Mouse (Mus musculus): ENCODE data around the gene Cyp2b10. TPM values are rescaled to one million over a fixed set of nuclear protein-coding genes. Genes with fewer than 3 reads are reported as not detected.

The Cyp2b10 gene
- polyA plus RNA-seq, 1 experiment from 2014 or later, result not detected

- H3K4me2 ChIP-seq, result no peak overlapping the region
- H3K4me1 ChIP-seq, result no peaks in the 10 kb centered on the region
- no peaks in the 10 kb centered on the region for H3K36me3 ChIP-seq
- no peak overlapping the region for H3K9ac ChIP-seq
- ATAC-seq (ENCODE audit: insufficient number of reproducible peaks, low FRiP score, low TSS enrichment, low read depth), result no peak
- no peaks in the 10 kb centered on the region for H3K27me3 ChIP-seq
- WGBS, result 87% methylated on average over 1 of the region's 1 CpGs
- H3K9me3 ChIP-seq, result no peaks in the 10 kb centered on the region
- H3K27ac ChIP-seq, result no peak overlapping the region
- no peak overlapping the region for H3K4me3 ChIP-seq
Measured at GRCm38 (mm10) chr7:25919467-25919866, 22.0 kb downstream of the Cyp2b10 start.

GRCm38 (mm10) chr7:25945274-25945673, 47.9 kb downstream of the Cyp2b10 start:
- Histone ChIP-seq H3K9me3 (no peaks in the 10 kb centered on the region; the same call in 1 of the 2 replicates), H3K27ac (no peak overlapping the region), H3K4me2 (no peak overlapping the region), H3K9ac (no peak overlapping the region), H3K4me3 (no peak overlapping the region), H3K4me1 (no peaks in the 10 kb centered on the region), H3K36me3 (no peaks in the 10 kb centered on the region), H3K27me3 (no peaks in the 10 kb centered on the region)
- no peak for ATAC-seq (ENCODE audit: insufficient number of reproducible peaks, low FRiP score, low TSS enrichment, low read depth)
- 69% methylated on average over 1 of the region's 1 CpGs for WGBS

Other genes with a start within 250 kb of the Cyp2b10 start
- gene Bckdha, start 238.6 kb upstream of the Cyp2b10 start, polyA plus RNA-seq (2015; fragmentation: Nextera tagmentation; extraction: Ambion mirVana), result 59.1 and 62.5 TPM in 2 replicates
- 64.7 and 69.8 TPM in 2 replicates for gene Exosc5, start 238.5 kb upstream of the Cyp2b10 start, polyA plus RNA-seq (2015; fragmentation: Nextera tagmentation; extraction: Ambion mirVana)
- 3.0 TPM in 2 replicates for gene Tmem91, start 222.5 kb upstream of the Cyp2b10 start, polyA plus RNA-seq (2015; fragmentation: Nextera tagmentation; extraction: Ambion mirVana)
- gene B9d2, start 216.8 kb upstream of the Cyp2b10 start, polyA plus RNA-seq (2015; fragmentation: Nextera tagmentation; extraction: Ambion mirVana), result 24.9 and 29.1 TPM in 2 replicates
- gene Tgfb1, start 210.6 kb upstream of the Cyp2b10 start, polyA plus RNA-seq (2015; fragmentation: Nextera tagmentation; extraction: Ambion mirVana), result 2.8 and 3.8 TPM in 2 replicates
- gene Ccdc97, start 178.5 kb upstream of the Cyp2b10 start, polyA plus RNA-seq (2015; fragmentation: Nextera tagmentation; extraction: Ambion mirVana), result 23.1 and 23.4 TPM in 2 replicates
- gene Hnrnpul1, start 142.9 kb upstream of the Cyp2b10 start, polyA plus RNA-seq (2015; fragmentation: Nextera tagmentation; extraction: Ambion mirVana), result 46.3 and 53.7 TPM in 2 replicates
- gene Axl, start 108.9 kb upstream of the Cyp2b10 start, polyA plus RNA-seq (2015; fragmentation: Nextera tagmentation; extraction: Ambion mirVana), result 131 and 133 TPM in 2 replicates
- gene Cyp2s1, start 80.7 kb upstream of the Cyp2b10 start, polyA plus RNA-seq (2015; fragmentation: Nextera tagmentation; extraction: Ambion mirVana), result 3.0 and 3.9 TPM in 2 replicates
- not detected in 2 replicates for gene Cyp2b13, start 163.9 kb downstream of the Cyp2b10 start, polyA plus RNA-seq (2015; fragmentation: Nextera tagmentation; extraction: Ambion mirVana)

All from limb, embryonic 15.5 days (tissue).